Mouse (Mus musculus) left cerebral cortex, adult 18-20 months (tissue): ENCODE measurements around the gene Rarres2. TPM values are rescaled to one million over a fixed set of nuclear protein-coding genes. Genes with fewer than 3 reads are reported as not detected.

Experiments used
- DNase-seq, 2 experiments: peaks; one replicate each; pipeline ENCODE4 v3.0.0; 2021 to 2022; ENCODE audit warnings: low spot score in 2 of 2, mixed read lengths in 1 of 2
- total RNA-seq, 2 experiments: library from RNA; stranded (reverse); gene quantifications; 2 replicates each; pipeline ENCODE4 v1.2.3; 2021

The Rarres2 gene
- total RNA-seq, 2 experiments from 2014 or later, result 12.0 to 14.4 TPM

DNA sequence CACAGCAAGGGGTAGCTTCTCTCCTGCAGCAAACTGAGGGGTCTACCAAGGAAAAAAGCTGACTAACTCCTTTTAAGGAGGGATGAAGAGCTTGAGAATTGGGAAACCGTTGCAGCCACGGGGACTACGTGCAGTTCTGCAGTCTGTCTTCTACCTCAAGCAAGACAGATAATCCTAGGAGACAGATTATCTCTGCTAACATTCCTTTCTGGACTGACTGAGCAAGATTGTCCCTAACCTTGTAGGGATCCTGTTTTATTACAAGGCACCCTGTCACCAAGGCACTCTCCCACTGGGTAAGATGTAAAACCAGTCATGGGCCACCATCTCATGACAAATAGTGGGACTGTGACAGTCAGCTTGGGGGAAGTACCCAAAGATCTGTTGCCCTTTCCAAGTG is 8.7 kb upstream of the Rarres2 start:
- no peak for DNase-seq

DNA sequence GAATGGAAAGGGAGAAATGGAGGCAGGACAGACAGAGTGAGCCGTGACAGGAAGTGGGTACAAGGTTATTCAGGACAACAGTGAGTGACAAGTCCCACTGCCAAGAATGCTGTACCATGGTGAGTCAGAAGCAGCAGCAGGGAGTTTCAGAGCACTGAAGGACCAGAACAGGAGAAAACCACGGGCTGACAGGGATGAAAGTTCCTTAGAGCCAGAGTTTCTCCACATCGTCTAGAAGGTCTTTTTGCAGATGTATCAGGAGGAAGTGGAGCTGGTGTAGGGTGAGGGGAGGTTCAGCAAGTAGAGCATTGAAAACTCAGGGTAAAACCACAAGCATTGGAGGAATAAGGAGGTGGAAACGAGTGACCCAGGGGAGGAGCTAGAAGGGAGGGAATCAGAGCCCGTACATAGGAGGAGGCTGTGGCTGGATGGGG is 6.6 kb upstream of the Rarres2 start:
- no peak for DNase-seq

DNA sequence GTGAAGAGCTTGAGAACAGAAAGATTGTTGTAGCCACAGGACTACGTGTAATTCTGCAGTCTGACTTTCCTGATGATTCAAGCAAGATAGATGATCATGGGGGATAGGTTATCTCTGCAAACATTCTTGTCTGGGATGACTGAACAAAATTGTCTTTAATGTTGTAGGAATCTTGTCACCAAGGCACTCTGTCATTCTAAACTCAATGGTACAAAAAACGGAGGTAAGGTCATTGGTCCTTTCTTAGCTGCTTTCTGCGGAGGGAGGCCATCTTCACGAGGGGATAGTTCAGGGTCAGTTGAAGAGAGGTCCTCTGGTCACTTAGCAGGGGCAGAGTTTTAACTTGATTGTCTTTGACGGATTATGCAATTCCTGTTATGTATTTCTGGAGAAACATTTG is 6.1 kb upstream of the Rarres2 start:
- no peak for DNase-seq

DNA sequence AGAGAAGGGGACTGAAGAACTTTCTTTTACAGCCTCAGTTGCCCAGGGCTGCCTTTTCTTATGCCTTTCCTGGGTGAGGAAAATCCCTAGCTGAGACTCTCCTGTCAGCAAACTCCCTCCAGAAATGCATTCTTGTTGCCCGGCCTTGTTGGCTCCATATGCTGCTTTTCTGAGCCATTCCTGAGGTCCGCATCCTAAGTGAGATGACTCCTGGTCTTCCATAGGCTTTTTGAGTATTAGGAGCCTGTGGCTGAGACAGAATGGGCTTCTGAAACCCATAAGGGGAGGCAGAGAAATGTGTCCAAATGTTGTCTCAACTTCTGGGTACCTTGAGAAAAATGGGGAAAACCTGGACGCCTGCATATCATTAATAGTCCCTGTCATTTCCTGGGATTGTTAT is 1.4 kb upstream of the Rarres2 start:
- DNase-seq, result no peak

DNA sequence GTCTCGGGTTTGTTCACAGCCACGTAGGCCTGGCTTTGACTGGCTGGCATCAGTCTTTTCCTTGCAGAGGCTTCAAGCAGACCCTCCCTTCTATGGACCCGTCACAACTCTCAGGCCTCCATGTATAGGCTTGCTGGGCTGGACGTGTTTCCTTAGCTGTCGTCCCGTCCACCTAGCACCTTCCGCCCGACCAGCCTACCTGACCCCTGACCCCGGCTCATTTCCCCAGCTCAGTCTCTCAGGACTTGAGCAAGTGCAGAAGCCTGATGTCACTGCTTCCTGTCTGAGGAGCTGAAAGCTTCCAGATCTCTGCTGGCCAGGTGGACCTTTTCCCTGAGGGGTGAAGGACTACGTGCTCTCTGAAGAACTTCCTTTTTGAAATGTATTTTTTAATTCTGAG is 691 bp upstream of the Rarres2 start:
- DNase-seq, result no peak

DNA sequence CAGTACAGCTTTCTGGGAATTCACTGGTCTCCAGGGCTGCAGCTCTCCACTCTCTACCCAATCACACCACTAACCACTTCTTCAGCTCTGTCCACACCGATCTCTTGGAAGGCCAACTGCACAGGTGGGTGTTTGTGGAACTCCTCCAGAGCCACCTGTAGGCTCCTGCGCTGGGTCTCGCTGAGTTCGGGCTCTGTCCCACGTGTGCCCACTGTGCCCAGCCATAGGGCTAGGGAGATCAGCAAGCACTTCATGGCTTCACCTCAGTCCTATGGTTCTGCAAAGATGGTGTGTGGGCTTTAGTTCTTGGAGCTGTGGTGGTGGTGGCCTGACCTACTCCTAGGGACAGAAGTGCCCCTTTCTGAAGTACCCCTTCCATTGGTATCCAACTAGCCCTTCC is 575 bp downstream of the Rarres2 start:
- no peak for DNase-seq

DNA sequence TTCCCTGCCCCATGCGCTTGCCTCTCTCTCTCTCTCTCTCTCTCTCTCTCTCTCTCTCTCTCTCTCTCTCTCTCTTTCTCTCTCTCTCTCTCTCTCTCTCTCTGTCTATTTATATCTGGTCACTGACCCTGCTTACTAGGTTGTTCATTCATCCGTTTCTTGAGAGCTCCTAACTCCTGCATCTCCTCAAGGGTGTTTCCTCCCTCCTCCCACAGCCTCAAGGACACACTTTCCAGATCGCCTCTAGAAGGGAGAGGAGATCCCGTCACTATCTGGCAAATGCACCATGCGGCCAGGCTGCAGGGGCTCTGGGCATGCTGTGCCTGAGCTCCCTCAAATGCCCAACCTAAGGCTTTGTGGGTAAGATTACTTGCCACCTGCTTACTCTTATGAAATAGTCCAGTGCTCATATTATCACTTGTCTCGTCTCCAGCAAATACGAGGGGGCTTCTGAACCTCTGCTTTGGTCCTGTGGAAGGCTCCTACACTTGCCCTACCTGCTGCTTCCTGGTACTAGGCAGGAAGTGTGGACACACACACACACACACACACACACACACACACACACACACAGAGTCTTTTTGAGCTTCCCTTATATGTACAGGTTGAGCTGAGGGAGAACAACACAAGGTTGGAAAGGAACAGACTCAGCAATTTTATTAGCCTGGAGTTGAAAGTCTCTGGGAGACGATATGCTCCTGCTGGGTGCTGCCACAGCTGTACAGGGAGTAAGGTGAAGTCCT is 3.4 kb downstream of the Rarres2 start:
- no peak for DNase-seq

DNA sequence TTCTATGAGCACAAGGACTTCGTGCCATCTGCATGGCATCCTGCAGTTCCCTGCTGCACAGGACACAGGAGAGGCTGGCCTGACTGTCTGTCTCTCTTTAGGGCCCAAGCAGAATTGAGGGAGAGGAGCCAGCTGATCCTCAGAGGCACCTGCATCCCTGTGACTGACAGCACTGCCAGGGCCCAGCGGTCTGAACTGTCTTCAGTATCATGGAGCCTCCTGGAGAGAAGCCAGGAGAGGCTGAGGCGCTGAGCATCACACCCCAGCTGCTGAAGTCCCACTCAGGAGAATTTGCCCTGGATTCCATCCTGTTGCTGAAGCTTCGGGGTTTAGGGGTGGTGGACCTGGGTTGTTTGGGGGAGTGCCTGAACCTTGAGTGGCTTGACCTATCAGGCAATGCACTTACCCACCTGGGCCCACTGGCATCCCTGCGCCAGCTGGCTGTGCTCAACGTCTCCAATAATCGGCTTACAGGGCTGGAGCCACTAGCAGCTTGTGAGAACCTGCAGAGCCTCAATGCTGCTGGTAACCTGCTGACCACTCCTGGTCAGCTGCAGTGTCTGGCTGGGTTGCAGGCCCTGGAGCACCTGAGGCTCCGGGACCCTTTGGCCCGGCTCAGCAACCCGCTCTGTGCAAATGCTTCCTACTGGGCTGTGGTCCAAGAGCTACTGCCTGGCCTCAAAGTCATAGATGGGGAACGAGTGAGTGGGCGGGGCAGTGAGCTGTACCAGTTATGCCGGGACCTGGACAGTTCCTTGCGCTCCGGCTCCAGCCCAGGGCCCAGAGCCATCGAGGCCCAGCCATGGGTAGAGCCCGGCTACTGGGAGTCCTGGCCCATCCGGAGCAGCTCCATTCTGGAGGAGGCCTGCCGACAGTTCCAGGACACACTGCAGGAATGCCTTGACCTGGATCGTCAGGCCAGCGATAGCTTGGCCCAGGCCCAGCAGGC is 4.3 kb downstream of the Rarres2 start:
- no peak for DNase-seq

DNA sequence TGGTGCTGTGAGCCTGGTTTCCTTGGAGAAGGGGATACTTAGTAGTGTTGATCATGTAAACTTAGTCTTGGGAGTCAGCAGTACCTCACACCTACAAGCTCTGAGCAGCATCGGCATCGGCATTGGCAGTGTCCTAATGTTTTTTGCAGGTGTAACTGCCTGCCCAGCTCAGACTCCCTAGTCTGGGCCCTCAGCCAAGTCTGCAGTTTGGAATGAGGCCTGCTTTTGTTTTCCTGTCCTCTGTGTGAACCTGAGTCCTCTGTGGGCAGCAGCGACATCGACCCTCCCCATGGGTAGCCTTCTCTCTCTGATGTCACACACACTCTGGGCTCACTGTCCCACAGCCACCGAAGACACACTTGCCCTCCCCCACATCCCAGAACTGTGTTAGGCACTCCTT is 6.3 kb downstream of the Rarres2 start:
- DNase-seq, result no peak

DNA sequence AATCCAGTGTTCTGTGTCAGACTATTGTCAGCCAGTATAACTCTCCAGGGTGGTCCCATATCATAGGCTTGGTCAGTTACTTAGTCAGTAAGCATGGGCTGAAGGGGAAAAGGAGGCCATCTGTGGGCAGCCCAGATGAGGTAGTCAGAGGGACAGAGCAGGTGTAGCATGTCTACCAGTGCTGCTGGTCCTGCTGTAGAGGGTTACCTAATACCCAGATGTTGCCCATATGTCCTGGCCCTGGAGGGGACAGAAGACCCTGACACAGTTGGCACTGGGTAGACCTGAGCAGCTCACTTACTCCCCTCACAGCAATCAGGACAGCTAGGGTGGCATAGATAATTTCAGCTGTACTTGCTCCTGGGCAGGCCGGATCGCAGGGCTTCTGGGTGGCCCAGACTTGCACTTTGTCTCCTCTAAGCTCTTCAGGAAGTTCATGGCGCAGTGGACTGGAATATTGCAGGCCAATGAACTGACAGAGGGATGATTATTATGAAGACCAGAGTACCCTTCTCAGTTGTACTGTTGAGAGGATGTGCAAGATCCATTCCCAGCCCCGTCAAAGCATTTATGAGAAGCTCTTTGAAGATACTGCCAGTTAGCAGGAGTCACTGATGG is 6.8 kb downstream of the Rarres2 start:
- DNase-seq, result no peak

DNA sequence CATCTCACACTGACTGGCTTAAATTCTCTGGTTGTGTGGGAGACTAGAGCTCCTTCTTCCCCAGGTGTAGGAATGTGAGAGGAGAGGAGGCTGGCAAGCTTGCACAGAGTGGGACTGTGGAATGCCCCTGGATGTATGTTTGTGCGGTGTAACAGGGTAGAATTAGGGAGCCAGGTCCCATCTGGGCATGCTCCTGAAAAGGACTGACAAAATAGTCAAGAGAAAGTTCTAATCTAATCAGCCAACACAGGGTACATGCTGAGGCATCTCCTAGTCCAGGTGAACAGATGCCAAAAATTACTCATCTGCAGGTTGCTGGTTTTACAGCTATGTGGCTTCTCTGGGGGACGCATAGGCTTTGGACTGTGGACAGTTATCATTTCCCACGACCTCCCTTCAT is 16.6 kb downstream of the Rarres2 start:
- DNase-seq, result no peak

DNA sequence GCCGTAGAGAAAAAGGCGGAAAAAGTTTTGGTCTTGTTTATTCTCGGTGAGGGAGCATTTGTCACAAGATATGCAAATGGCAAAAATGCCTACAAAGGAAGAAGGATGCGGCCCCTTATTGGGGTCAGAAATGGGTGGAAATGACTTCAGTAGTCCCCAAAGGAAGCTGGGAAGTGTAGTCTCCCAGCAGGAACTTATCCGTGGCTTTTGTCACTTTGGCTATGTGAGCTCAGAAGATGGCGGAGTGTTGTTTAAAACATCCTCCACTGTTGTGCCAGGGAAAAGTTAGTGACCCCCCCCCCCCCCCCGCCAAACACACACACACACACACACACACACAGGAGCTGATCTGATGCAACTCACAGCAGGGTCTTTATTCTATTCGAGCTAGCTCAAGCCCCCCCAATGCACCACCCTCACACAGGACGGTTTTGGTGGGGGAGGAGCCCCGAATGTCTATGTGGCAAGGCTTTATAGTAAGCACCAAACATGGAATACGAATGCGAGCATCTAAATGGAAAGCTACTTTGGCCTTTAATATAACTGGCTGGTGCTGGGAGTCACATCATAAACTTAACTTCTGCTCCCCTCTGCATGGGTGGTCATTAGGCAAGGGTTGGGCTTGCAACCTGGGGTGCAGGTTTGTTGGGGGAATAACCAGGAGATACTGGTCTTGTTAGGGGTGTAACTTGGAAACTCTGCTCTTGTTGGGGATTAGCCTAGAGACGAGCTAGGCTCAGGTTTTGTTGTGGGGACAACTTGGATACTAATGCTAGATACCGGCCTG is 17.3 kb downstream of the Rarres2 start:
- peak; percentile 61 to 62 for DNase-seq

DNA sequence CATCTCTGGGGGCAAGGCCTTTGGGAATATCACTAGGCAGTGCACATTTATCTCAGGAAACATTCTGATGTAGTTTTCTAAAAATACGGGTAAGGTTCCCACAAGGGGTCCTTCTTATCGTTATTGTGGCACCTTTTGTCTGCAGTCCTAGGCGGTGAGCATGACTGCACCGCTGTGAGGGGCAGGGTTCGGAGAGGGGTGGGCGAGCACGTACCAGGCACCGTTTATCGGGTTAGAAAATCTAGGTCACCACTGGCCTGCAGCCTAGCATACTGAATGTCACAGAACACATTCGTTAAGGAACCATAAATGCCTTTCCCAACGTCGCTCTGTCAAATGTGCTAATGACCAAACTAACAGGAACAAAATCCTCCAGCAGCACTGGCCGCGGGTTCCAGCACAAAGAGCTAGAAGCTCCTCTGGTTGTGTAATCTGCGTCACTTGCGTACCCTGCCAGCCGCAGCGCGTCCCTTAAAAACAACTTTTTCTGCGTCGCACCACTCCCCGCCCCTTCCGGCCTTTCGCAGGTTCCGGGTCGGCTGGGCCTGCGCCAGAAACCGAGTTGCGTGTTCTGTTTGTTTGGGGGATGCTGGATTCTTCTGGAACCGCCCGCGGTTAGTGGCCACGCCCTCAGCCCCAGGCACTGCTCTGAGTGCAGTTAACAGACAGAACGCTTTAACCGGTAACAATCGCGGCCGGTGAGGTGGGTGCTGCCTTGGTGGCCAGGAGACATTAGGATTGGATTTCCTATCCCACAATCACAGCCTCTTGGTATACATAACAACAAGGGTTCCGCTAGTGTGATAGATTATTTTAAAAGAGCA is 18.1 kb downstream of the Rarres2 start, which contains the start of gene Lrrc61:
Gene Lrrc61 (plus strand): TSS at position 517 of the 824 bp plus-strand sequence.
- peak; percentile 97 to 98 for DNase-seq

DNA sequence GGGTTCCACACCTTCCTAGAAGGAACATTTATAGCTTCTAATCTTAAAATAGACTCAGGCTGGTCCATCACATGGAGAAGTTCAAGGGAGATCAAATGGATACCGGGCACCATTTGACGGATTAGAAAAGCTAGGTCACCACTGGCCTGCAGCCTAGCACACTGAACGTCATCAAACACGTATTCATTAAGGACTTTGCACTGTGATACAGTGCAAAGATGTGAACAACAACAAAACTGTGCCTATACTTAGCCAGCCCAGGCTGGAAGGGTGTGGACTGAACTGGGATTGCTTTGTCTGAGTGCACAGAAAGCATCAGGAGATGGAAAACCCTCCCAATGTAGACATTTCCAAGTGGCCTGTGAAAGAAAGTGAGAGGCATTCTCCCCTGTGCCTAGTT is 18.8 kb downstream of the Rarres2 start:
- no peak for DNase-seq

DNA sequence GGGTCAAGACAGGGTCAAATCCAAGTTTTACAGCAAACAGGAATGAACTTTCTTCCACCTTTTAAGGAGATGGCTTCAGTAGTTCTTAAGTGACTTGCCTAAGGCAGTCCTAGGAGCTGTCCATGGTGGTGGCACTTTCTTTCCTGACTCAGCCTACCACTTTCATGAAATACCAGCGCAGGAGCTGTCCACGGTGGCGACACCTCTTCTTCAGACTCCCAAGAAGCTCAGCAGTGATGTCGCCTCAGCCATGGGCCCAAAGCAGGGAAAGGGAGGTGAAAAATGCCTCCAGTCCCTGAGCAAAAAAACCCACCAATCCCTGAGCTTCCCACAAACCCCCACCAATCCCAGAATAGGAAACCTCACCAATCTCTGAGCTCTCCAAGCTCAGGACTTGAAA is 19.7 kb downstream of the Rarres2 start:
- no peak for DNase-seq

DNA sequence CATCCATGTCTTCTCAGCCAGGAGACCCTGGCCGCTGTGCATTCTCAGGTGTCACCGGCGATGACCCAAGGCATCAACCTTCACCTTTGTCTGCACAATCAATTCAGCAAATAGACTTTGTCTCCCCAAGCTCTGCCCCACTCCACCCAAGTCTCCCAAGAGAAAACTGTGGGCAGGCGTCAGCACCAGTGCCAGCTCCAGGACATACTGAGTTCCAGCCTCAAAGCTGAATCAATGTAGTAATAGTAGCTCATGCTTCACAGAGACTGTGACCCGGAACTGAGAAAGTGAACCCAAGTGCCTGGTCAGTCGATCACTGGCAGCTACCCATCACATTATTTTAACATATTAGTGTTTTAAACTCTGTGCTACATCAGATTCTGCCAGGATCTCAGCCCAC is 24.3 kb downstream of the Rarres2 start:
- DNase-seq, result no peak

DNA sequence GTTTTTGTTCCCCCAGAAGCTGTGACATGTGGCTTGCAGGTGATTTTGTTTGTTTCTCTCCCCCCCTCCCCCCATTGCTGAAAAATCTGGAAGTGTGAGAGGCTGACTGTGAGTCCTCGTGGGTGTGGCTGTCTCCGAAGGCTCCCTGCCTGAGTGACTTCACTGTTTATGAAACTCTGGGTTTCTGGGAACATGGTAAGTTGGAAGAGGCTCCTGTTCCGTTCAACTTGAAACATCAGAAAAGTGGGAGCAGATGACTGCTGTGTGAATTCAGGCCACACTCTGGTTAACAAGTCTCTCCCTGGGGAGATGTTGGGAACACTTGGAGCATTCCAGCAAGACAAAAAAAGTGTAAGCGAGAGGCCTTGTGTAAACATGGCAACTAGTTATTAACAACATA is 25.7 kb downstream of the Rarres2 start:
- no peak for DNase-seq

DNA sequence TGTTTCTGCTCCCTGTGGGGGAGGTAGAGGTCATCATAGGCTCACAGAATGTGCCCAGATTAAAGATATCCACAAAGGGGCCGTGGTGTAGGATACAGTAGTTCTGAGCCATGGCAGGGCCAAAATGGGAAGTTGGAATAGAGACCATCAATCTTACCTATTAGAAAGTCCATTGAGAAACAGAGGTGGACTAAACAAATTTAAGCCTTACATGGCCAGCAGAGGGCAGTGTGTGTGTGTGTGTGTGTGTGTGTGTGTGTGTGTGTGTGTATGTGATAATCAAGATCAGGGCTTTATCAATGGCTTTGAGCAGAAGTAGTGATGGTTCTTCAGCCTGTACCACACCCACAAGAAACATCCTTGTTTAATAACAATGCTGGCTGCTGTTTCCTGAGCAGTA is 26.3 kb downstream of the Rarres2 start:
- DNase-seq, result peak in 1 of 2 experiments; percentile 51

DNA sequence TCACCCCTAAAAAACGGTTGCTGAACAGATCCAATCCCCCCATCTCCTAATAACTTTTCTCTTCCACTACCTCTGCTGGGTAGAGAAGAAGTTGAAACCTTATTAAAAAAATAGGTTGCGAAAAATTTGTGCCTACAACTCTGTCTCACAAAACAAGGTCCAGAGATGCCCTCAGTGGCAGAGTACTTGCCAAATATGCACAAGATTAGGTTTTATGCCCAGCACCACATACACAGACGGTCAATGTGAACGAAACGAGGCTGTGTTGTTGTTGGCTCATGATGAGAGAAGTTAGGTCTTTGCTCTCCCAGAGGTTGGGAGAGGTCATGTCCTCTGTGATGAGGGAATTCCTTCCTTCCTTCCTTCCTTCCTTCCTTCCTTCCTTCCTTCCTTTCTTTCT is 27.3 kb downstream of the Rarres2 start:
- DNase-seq, result no peak

DNA sequence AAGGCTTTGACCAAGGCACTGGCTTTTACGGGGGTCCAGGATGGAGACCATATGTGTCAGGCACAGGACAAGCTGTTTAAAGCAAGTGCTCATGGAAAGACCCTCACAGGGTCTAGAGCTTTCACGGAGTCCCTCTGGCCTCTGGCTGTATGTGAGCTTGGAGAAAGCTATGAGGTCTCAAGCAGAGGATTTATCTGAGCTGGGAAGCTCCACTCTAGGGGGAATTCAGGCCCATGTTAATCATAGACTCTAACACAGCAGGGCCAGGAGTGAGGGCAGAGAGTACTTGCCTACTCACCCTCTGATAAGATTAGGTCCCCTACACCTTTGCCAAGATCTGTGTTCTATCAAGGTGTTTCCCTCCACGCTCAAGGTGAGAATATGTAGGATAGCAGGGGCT is 30.0 kb downstream of the Rarres2 start:
- DNase-seq, result no peak
